Comparison of ENCODE assay signal across 8 mouse cellular contexts in genomic region chr17:31834320-31835065, GRCm38 (mm10). TPM values are rescaled to one million over a fixed set of nuclear protein-coding genes. Genes with fewer than 3 reads are reported as not detected.
DNase-seq lines count a peak whose midpoint lies in the region; ATAC-seq and TF ChIP-seq lines count a peak whose summit lies in the region.

No protein-coding gene starts in this region.

- H3K4me1 ChIP-seq in heart, embryonic 12.5 days (replicated peaks), result peaks cover 59% of the 10 kb centered on the region
- H3K4me1 ChIP-seq in limb, embryonic 10.5 days, result peaks cover 38% of the 10 kb centered on the region
- H3K4me1 ChIP-seq in forebrain, embryonic 14.5 days (ENCODE audit: control insufficient read depth, insufficient read depth, low read length), result no peaks in the 10 kb centered on the region
- no peaks in the 10 kb centered on the region for H3K4me1 ChIP-seq in hindbrain, postnatal 0 days (ENCODE audit: insufficient read depth, low read length)

- H3K9me3 ChIP-seq in heart, embryonic 12.5 days (replicated peaks), result peaks cover 8% of the 10 kb centered on the region; the same call in 1 of the 2 replicates
- no peaks in the 10 kb centered on the region for H3K9me3 ChIP-seq in limb, embryonic 10.5 days (replicated peaks)
- H3K9me3 ChIP-seq in forebrain, embryonic 14.5 days (replicated peaks; ENCODE audit: control insufficient read depth, low read length), result no peaks in the 10 kb centered on the region
- no peaks in the 10 kb centered on the region for H3K9me3 ChIP-seq in hindbrain, postnatal 0 days (ENCODE audit: low read length)

- no peak overlapping the region for H3K4me3 ChIP-seq in heart, embryonic 12.5 days
- no peak overlapping the region for H3K4me3 ChIP-seq in limb, embryonic 10.5 days
- no peak overlapping the region for H3K4me3 ChIP-seq in forebrain, embryonic 14.5 days (ENCODE audit: low read depth, low read length)
- no peak overlapping the region for H3K4me3 ChIP-seq in hindbrain, postnatal 0 days (ENCODE audit: low read length)

- H3K36me3 ChIP-seq in heart, embryonic 12.5 days, result no peaks in the 10 kb centered on the region
- no peaks in the 10 kb centered on the region for H3K36me3 ChIP-seq in limb, embryonic 10.5 days
- no peaks in the 10 kb centered on the region for H3K36me3 ChIP-seq in splenic B cell, adult 2 months (ENCODE audit: control insufficient read depth, insufficient read depth, low read length, poor library complexity, severe bottlenecking)
- no peaks in the 10 kb centered on the region for H3K36me3 ChIP-seq in forebrain, embryonic 14.5 days (ENCODE audit: control insufficient read depth, insufficient read depth, low read length)
- H3K36me3 ChIP-seq in hindbrain, postnatal 0 days (ENCODE audit: insufficient read depth, low read length), result no peaks in the 10 kb centered on the region

- no peaks in the 10 kb centered on the region for H3K27me3 ChIP-seq in heart, embryonic 12.5 days (replicated peaks)
- no peaks in the 10 kb centered on the region for H3K27me3 ChIP-seq in limb, embryonic 10.5 days (ENCODE audit: low read depth, poor library complexity, severe bottlenecking)
- H3K27me3 ChIP-seq in splenic B cell, adult 2 months (ENCODE audit: control insufficient read depth, insufficient read depth, low read length, poor library complexity, severe bottlenecking), result no peaks in the 10 kb centered on the region
- no peaks in the 10 kb centered on the region for H3K27me3 ChIP-seq in forebrain, embryonic 14.5 days (replicated peaks; ENCODE audit: control insufficient read depth, insufficient read depth, low read length)
- H3K27me3 ChIP-seq in hindbrain, postnatal 0 days (ENCODE audit: insufficient read depth, low read length), result no peaks in the 10 kb centered on the region

- WGBS in heart, embryonic 12.5 days, result 70% methylated on average over 6 of the region's 6 CpGs
- WGBS in limb, embryonic 10.5 days, result 75% methylated on average over 6 of the region's 6 CpGs
- 75% methylated on average over 6 of the region's 6 CpGs for WGBS in forebrain, embryonic 14.5 days
- WGBS in hindbrain, postnatal 0 days, result 86% methylated on average over 6 of the region's 6 CpGs

- H3K9ac ChIP-seq in heart, embryonic 12.5 days, result peak overlapping the region; percentile 45; the same call in 1 of the 2 replicates
- no peak overlapping the region for H3K9ac ChIP-seq in forebrain, embryonic 14.5 days (ENCODE audit: low read length)
- no peak overlapping the region for H3K9ac ChIP-seq in hindbrain, postnatal 0 days (replicated peaks; ENCODE audit: low read length)

- H3K27ac ChIP-seq in heart, embryonic 12.5 days (ENCODE audit: poor library complexity, severe bottlenecking), result peak overlapping the region; percentile 63; the same call in 1 of the 2 replicates
- H3K27ac ChIP-seq in limb, embryonic 10.5 days, result peak overlapping the region; percentile 74
- H3K27ac ChIP-seq in forebrain, embryonic 14.5 days (ENCODE audit: low read depth, low read length), result no peak overlapping the region
- no peak overlapping the region for H3K27ac ChIP-seq in hindbrain, postnatal 0 days

- peak; percentile 64; the same call in 1 of the 2 replicates for ATAC-seq in heart, embryonic 12.5 days (ENCODE audit: insufficient number of reproducible peaks, low FRiP score)
- no peak for ATAC-seq in forebrain, embryonic 14.5 days
- ATAC-seq in hindbrain, postnatal 0 days, result no peak

- H3K4me2 ChIP-seq in heart, embryonic 12.5 days, result no peak overlapping the region
- H3K4me2 ChIP-seq in forebrain, embryonic 14.5 days (ENCODE audit: low read length), result no peak overlapping the region
- no peak overlapping the region for H3K4me2 ChIP-seq in hindbrain, postnatal 0 days (ENCODE audit: low read depth, low read length)

- TF ChIP-seq CTCF in hindbrain, postnatal 0 days (IDR thresholded peaks at IDR 0.05; ENCODE audit: low read depth), result no peak

- peak; percentile 36 for DNase-seq in ovary, adult 18-20 months (ENCODE audit: low spot score)
- DNase-seq in ovary, postnatal 36 days (ENCODE audit: low spot score), result no peak
- DNase-seq in limb, embryonic 10.5 days (ENCODE audit: low spot score), result no peak
- DNase-seq in splenic B cell, adult 2 months (ENCODE audit: low read depth, low spot score), result peak; percentile 49
- no peak for DNase-seq in right cerebral cortex, postnatal 25 days
- DNase-seq in forebrain, embryonic 14.5 days (ENCODE audit: low spot score), result no peak
- DNase-seq in hindbrain, postnatal 0 days (ENCODE audit: low spot score), result no peak

RNA-seq across cellular contexts. Expression of gene Sik1, which starts 21.1 kb away (rescaled TPM):
- polyA plus RNA-seq in heart, embryonic 12.5 days (2016; fragmentation: Nextera tagmentation; extraction: Ambion mirVana), result 23.3 and 24.3 TPM in 2 replicates
- polyA plus RNA-seq in limb, embryonic 10.5 days (2016; fragmentation: Nextera tagmentation; extraction: Ambion mirVana), result 10.3 and 13.4 TPM in 2 replicates
- 12.2 and 14.7 TPM in 2 replicates for polyA plus RNA-seq in forebrain, embryonic 14.5 days (2014; fragmentation: Nextera tagmentation; extraction: Ambion mirVana)
- 39.6 and 41.6 TPM in 2 replicates for total RNA-seq in hindbrain, postnatal 0 days (2014; rRNA removed)
- polyA plus RNA-seq in hindbrain, postnatal 0 days (2015; fragmentation: Nextera tagmentation; extraction: Ambion mirVana), result 14.4 and 18.1 TPM in 2 replicates

Comparison
In these comparisons a context has a peak if more than half of its experiments do, and no peak if none do; other contexts are left out.
1. DNase-seq: peak in ovary, adult 18-20 months (single experiment) and splenic B cell, adult 2 months (single experiment); none in ovary, postnatal 36 days (single experiment), limb, embryonic 10.5 days (single experiment), right cerebral cortex, postnatal 25 days (single experiment), forebrain, embryonic 14.5 days (single experiment) and hindbrain, postnatal 0 days (single experiment).
2. H3K27ac ChIP-seq: peak in heart, embryonic 12.5 days (single experiment) and limb, embryonic 10.5 days (single experiment); none in forebrain, embryonic 14.5 days (single experiment) and hindbrain, postnatal 0 days (single experiment).